Mouse (Mus musculus): Measurements from ENCODE around the gene Capn7.

The Capn7 gene

GRCm38 (mm10) chr14:31396428-31396827 lies 60.0 kb downstream of the Capn7 start:
- DNase-seq (ENCODE audit: low read depth), result no peak

DNA sequence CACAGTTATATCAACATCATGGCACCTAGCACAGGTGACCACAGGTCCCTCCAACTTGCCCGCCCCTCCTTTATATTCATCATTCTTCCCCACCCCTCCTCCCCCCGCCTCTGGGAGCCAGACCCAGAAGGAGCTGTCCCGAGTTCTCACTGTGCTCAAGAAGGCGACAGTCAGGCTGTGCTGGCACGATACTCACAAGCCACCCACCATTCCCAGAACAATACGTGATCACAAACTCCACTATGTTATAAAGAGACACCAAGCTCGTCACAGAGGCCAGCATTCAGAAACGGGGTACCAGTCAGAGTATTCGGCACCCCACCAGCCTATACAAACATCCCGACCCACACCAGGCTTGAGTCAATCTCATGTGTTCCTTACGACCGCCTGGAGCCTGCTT lies 60.9 kb downstream of the Capn7 start:
- no peak for DNase-seq (ENCODE audit: low read depth)

GRCm38 (mm10) chr14:31397791-31398595 lies 61.6 kb downstream of the Capn7 start:
- DNase-seq (ENCODE audit: low read depth), result no peak

DNA sequence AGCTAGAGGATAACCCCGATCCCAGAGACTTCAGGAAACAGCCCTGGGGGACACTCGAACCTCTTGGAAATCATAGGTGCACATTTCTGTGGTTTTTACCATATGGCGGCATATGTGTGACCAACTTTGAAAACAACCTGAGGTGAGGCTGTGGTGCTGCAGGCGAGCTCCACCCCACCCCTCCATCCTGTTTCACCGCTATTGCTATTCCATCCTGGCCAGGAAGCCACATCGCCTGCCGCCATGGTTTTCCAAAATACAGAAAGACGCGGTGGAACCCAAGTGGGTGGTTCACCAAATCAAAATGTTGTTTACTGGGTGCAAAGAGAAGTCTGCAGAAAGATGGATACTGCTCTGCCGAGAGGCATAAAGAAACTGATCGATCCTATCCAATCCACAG lies 62.4 kb downstream of the Capn7 start:
- no peak for DNase-seq (ENCODE audit: low read depth)

- DNase-seq (ENCODE audit: low read depth), result no peak
These were observed 62.8 kb downstream of the Capn7 start for GRCm38 (mm10) chr14:31399271-31399670.

DNA sequence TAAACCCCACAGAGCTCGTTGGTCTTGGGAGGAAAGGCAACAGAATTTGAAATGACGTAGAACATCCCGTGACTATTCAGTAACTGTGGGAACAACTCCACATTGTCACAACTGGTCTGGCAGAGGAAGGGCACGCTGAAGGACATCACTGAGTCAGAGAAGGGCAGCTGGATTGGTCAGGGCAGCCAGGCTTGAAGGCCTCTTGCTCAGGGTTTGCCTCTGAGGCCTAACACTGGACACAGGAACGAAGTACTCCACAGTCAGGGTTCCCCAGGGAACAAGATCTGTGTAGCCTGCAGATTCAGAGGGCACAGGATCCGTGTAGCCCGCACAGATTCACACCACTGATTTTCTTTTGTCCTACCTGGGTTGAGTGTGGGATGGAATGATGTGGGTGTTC lies 63.8 kb downstream of the Capn7 start:
- no peak for DNase-seq (ENCODE audit: low read depth)

GRCm38 (mm10) chr14:31400896-31401295 lies 64.5 kb downstream of the Capn7 start:
- DNase-seq (ENCODE audit: low read depth), result peak; percentile 73

DNA sequence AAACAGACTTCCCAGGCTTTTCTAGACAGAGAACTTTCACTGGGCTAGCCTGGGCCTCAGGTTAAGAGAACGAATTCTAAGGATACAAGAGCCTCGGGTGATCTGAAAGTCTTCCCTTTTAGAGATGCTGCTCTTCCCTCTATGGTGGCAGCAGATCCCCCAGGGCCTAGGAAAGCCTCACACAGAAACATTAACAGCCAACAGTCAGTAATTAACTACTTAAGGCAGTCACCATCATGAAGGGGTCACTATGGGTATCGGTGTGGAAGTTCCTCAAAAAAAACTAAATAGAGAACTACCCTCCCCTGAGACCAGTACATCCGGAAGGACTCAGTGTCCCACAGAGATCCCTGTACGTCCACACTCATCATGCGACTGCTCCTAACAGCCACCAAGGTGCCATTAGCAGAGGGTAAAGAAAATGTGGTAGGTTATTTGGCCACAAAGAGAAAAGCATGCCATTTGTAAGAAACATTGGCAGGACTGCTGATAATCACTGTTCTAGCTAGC lies 65.5 kb downstream of the Capn7 start:
- DNase-seq (ENCODE audit: low read depth), result no peak

DNA sequence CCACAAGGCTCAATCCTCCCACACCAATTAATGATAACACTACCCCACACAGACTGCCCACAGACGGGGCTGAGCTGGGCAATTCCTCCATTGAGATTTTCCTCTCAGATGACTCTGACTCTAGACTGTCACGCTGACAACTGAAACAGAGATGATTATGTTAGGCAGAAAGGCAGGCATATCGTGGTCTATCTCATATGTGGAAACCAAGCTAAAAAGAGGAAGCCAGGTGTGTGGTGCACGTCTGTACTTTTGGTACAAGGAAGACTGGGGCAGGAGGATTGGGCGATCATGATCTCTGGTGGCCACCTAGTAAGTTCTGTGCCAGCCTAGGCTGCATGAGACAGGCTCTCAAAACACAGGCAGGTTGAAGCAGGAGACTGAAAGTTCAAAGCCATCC lies 66.3 kb downstream of the Capn7 start:
- DNase-seq (ENCODE audit: low read depth), result no peak

GRCm38 (mm10) chr14:31403556-31403955 lies 67.1 kb downstream of the Capn7 start:
- DNase-seq (ENCODE audit: low read depth), result peak; percentile 47

GRCm38 (mm10) chr14:31403995-31404394 lies 67.6 kb downstream of the Capn7 start:
- DNase-seq (ENCODE audit: low read depth), result peak; percentile 67

DNA sequence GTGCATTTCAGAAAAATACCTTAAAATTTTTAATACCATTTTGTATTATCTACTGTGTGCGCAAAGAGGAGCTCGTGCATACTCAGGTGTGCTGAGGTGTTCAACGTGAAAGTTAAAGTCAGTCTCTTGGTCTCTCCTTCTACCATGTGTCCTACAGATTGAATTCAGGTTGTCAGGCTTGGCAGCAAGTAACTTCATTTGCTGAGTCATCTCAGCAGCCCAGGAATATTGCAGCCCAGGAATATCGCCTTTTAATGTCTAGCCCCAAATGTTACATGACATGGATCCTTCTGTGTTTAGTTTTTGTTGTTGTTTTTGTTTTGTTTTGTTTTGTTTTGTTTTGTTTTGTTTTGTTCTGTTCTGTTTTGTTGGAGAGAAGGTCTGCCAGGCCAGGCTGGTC lies 68.2 kb downstream of the Capn7 start:
- DNase-seq (ENCODE audit: low read depth), result peak; percentile 46

DNA sequence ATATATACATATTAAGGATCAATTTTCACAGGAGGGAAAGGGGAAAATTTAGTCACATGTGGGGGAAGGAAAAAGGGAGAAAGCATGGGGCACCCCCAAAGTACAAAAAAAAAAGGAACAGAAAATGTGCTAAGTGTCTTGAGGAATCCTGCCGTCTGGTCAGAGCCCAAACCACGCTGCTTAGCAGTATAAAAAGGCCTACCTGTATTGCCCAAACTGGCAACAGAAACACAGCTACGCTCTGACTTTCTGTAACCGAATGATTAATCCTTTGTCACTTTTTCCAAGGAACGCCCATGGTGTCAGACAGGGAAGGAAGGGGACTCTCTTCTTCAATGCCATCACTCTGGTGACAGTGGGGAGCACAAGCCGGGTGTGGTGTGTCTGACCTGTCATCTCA lies 69.2 kb downstream of the Capn7 start:
- DNase-seq (ENCODE audit: low read depth), result no peak

DNA sequence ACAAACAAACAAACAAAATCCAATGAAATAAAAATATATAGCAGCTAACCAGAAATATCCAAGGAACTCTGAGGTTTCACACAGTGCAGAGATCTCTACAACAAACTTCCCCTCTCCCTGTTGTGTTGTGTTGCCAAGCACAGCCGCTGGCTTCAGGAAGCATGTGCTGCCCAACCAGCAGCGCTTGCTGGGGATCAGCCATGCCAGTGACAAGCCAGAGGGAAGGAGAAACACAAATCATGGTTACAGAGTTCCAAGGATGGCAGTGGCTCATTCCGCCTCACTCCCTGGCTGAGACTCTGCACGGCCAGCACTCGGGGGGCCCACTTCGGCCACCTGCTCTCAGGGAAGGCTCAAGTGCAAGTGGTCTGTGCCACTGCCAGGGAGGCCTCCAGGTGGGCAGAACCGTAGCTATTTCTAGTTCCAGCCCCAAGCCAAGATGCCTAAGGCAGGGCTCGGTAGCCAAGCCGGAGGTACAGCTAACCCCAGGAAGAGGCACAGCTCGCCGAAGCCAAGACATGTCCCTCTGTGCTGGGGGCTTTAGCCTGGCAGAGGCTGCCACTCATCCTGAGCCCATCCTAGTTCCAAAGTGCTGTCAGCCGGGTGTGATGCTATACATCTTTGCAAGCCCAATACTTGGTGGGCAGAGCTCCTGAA lies 69.8 kb downstream of the Capn7 start:
- no peak for DNase-seq (ENCODE audit: low read depth)

- no peak for DNase-seq (ENCODE audit: low read depth)
These were observed 70.8 kb downstream of the Capn7 start for GRCm38 (mm10) chr14:31407208-31407607.

- no peak for DNase-seq (ENCODE audit: low read depth)
These were observed 71.6 kb downstream of the Capn7 start for GRCm38 (mm10) chr14:31407911-31408604.

DNA sequence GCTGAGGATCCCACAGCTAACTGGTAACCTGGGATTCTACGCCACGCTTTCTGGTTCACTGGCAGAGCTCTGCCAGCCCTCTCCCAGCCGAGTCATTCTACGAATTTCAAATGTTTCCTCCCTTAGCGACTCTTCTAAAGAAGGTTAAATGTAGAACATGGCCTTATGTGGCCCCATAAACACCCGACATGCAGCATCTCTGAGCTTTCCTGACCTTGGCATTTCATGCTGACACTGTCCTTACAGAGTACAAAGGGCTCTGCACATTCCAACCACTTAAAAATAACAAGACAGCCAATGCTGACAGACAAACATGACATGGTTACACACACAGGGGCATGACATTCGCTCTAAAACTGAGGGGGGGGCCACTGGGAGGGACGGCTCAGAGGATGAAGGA lies 72.2 kb downstream of the Capn7 start:
- DNase-seq (ENCODE audit: low read depth), result no peak

- no peak for DNase-seq (ENCODE audit: low read depth)
These were observed 73.8 kb downstream of the Capn7 start for GRCm38 (mm10) chr14:31410123-31410724.

GRCm38 (mm10) chr14:31410737-31411136 lies 74.3 kb downstream of the Capn7 start:
- no peak for DNase-seq (ENCODE audit: low read depth)

DNA sequence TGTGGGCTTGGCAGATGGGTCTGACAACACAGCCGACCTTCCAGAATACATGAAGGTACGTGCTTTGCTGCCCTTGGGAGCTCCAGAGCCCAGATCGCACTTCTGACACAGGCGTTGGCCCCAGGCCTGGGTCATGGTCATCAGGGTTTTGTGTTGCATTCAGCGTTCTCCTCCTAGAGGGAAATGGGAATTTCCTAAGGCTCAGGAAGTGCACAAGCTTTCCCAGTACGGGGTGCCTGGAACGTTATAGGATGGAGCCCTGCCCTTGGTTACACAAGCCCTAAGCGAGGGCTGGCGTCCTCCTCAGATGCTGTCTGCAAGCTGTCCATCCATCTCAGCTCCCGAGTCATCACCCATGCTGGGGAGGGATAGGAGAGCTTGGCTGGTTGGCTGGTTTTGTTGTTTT lies 76.2 kb downstream of the Capn7 start:
- peak; percentile 73 for DNase-seq (ENCODE audit: low read depth)

- no peak for DNase-seq (ENCODE audit: low read depth)
These were observed 77.1 kb downstream of the Capn7 start for GRCm38 (mm10) chr14:31413475-31414086.

All from NIH3T3 (cell line).